Mouse (Mus musculus): ENCODE measurements around the gene H2-Ob. TPM values are rescaled to one million over a fixed set of nuclear protein-coding genes. Genes with fewer than 3 reads are reported as not detected.
"Not testable (repeated sequence)": the region's sequence is repeated elsewhere in the genome, so short reads cannot be mapped to it uniquely, and the experiment has no call there.

H2-Ob gene
- total RNA-seq, 1 experiment from 2014 or later: 1,002 TPM

GRCm38 (mm10) chr17:34205746-34206176 lies 32.9 kb upstream of the H2-Ob start:
- ATAC-seq (ENCODE audit: extremely low read depth, insufficient number of reproducible peaks, low FRiP score, poor library complexity, severe bottlenecking): peak; percentile 72

- no peak for ATAC-seq (ENCODE audit: extremely low read depth, insufficient number of reproducible peaks, low FRiP score, poor library complexity, severe bottlenecking)
Measured at GRCm38 (mm10) chr17:34206731-34207130, 32.0 kb upstream of the H2-Ob start.

DNA sequence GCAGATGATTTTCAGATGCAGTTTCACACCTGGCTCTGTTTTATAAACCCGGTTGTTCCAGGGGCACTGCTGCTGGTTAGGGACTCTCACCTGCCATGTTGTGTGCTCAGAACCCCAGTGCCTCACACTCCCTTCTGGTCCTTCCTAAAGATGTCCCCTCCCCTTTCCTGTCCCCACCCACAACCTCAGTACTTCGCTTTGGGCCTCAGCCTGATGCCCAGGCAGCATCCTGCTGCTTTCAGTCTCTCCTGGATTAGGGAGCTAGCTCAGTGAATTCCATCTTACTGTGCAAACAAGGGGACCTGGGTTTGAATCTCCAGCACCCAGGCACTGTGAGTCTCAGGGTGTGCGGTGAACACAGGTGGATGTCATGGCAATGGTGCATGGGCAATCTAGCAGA lies 31.2 kb upstream of the H2-Ob start:
- ATAC-seq (ENCODE audit: extremely low read depth, insufficient number of reproducible peaks, low FRiP score, poor library complexity, severe bottlenecking): no peak

- ATAC-seq (ENCODE audit: extremely low read depth, insufficient number of reproducible peaks, low FRiP score, poor library complexity, severe bottlenecking): no peak
Measured at GRCm38 (mm10) chr17:34207866-34208265, 30.8 kb upstream of the H2-Ob start.

GRCm38 (mm10) chr17:34208421-34208820 lies 30.3 kb upstream of the H2-Ob start:
- ATAC-seq (ENCODE audit: extremely low read depth, insufficient number of reproducible peaks, low FRiP score, poor library complexity, severe bottlenecking): no peak

DNA sequence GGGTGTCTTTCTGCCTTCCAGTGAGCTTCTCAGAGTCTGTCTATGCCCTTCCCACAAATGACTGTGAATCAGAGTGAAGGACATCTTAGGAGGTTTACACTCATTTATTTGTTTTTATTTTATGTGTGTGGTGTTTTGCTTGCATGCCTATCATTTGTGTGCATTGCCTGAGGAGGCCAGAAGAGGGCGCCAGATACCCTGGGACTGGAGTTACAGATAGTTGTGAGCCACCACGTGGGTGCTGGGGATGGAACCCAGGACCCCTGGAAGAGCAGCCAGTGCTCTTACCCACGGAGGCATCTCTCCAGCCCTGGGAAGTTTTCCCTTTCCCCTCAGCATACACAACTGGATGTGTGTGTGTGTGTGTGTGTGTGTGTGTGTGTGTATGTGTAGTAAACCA lies 29.0 kb upstream of the H2-Ob start:
- ATAC-seq (ENCODE audit: extremely low read depth, insufficient number of reproducible peaks, low FRiP score, poor library complexity, severe bottlenecking): no peak

DNA sequence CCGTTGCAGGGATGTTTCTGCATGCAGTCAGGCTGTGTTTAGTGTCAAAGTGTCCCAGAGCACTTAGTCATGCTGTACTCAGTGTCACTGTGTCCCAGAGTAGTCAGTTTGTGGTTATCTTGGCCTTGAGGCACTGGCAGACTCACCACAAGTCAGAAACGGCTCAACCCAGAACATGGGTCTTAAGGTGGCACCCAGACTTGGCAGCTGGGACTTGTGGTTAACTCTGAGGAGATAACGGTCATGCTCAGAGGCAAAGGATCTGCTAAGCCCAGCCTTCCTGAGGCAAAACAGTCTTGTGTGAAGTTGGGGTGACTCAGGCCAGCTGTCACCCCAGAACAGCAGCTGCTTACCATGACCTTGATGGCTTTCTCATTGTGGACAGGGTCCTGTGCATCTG lies 28.1 kb upstream of the H2-Ob start:
- no peak for ATAC-seq (ENCODE audit: extremely low read depth, insufficient number of reproducible peaks, low FRiP score, poor library complexity, severe bottlenecking)

GRCm38 (mm10) chr17:34211746-34212365 lies 26.8 kb upstream of the H2-Ob start:
- ATAC-seq (ENCODE audit: extremely low read depth, insufficient number of reproducible peaks, low FRiP score, poor library complexity, severe bottlenecking): no peak

DNA sequence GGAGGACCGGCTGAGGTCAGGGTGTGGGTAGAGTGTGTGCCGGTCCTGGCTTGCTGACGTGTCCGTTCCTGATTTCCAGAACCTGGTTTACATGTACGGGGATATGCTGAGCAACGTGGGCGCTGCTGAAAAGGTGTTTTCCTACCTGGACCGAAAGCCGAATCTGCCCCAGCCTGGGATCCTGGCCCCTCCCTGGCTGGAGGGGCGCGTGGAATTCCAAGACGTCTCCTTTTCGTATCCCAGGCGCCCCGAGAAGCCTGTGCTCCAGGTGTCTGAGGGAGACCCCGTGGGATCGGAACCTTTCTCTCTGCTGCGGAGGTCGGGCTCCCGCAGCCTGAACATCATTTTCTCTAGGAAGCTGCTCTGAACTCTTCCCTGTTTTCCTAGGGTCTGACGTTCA lies 24.8 kb upstream of the H2-Ob start:
- ATAC-seq (ENCODE audit: extremely low read depth, insufficient number of reproducible peaks, low FRiP score, poor library complexity, severe bottlenecking): no peak

GRCm38 (mm10) chr17:34215176-34215575 lies 23.5 kb upstream of the H2-Ob start:
- no peak for ATAC-seq (ENCODE audit: extremely low read depth, insufficient number of reproducible peaks, low FRiP score, poor library complexity, severe bottlenecking)

- ATAC-seq (ENCODE audit: extremely low read depth, insufficient number of reproducible peaks, low FRiP score, poor library complexity, severe bottlenecking): no peak
Measured at GRCm38 (mm10) chr17:34217216-34217928, 21.3 kb upstream of the H2-Ob start.

- ATAC-seq (ENCODE audit: extremely low read depth, insufficient number of reproducible peaks, low FRiP score, poor library complexity, severe bottlenecking): no peak
Measured at GRCm38 (mm10) chr17:34217986-34218385, 20.7 kb upstream of the H2-Ob start.

GRCm38 (mm10) chr17:34218675-34219074 lies 20.0 kb upstream of the H2-Ob start:
- no peak for ATAC-seq (ENCODE audit: extremely low read depth, insufficient number of reproducible peaks, low FRiP score, poor library complexity, severe bottlenecking)

DNA sequence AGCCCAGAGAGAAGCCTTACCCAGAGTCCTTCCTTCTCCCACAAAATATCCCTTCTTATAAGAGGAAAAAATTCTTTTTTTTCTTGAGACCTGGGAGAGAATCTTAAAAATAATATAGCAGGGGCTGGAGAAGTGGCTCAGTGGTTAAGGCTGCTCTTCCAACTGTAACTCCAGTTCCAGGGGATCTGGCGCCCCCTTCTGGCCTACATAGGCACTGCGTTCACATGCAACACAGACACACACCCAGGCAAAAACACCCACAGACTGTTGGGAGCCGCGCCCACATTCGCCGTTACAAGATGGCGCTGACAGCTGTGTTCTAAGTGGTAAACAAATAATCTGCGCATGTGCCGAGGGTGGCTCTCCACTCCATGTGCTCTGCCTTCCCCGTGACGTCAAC lies 19.6 kb upstream of the H2-Ob start:
- peak; percentile 60; the same call in 1 of the 2 replicates for ATAC-seq (ENCODE audit: extremely low read depth, insufficient number of reproducible peaks, low FRiP score, poor library complexity, severe bottlenecking)

DNA sequence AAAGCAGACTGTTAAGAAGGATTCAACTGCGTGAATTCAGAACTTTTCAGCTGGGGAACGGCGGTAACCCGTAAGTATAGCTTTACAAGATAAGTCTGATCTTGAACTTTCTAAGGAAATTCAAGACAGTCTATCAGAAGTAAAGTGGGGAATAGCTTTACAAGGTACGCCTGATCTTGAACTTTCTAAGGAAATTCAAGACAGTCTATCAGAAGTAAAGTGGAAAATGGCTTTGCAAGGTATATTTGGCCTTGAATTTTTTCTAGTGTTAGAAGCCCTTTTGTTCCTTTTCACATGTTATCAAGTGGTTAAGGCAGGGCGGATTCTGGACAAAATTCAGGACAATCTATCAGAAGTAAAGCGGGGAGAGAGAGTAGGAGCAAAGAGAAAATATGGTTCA lies 18.9 kb upstream of the H2-Ob start:
- not testable (repeated sequence) for ATAC-seq (ENCODE audit: extremely low read depth, insufficient number of reproducible peaks, low FRiP score, poor library complexity, severe bottlenecking)

GRCm38 (mm10) chr17:34220401-34220800 lies 18.3 kb upstream of the H2-Ob start:
- ATAC-seq (ENCODE audit: extremely low read depth, insufficient number of reproducible peaks, low FRiP score, poor library complexity, severe bottlenecking): not testable (repeated sequence)

- ATAC-seq (ENCODE audit: extremely low read depth, insufficient number of reproducible peaks, low FRiP score, poor library complexity, severe bottlenecking): no peak
Measured at GRCm38 (mm10) chr17:34224816-34225215, 13.9 kb upstream of the H2-Ob start.

DNA sequence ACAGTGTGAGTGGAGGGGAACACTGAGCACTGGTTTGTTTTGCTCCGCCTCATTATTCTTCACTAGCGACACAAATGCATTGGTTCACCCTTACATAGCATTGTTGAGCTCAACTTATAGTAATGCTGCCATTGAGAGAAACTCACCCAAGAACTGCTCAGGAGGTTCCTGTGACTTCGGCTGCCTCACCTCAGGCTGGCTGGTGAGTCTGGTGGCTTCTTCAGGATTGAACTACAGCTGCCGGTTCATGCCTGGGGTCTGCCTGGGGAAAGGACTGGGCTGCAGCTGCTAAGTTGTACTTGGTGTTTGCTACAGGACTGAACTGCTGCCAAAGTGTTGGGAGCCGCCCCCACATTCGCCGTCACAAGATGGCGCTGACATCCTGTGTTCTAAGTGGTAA lies 13.3 kb upstream of the H2-Ob start:
- no peak for ATAC-seq (ENCODE audit: extremely low read depth, insufficient number of reproducible peaks, low FRiP score, poor library complexity, severe bottlenecking)

- ATAC-seq (ENCODE audit: extremely low read depth, insufficient number of reproducible peaks, low FRiP score, poor library complexity, severe bottlenecking): not testable (repeated sequence)
Measured at GRCm38 (mm10) chr17:34225911-34226310, 12.8 kb upstream of the H2-Ob start.

DNA sequence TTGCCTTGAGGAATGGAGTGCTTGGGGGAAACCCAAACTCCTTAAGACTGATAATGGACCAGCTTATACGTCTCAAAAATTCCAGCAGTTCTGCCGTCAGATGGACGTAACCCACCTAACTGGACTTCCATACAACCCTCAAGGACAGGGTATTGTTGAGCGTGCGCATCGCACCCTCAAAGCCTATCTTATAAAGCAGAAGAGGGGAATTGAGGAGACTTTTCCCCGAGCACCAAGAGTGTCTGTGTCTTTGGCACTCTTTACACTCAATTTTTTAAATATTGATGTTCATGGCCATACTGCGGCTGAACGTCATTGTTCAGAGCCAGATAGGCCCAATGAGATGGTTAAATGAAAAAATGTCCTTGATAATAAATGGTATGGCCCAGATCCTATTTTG lies 7.7 kb upstream of the H2-Ob start:
- not testable (repeated sequence) for ATAC-seq (ENCODE audit: extremely low read depth, insufficient number of reproducible peaks, low FRiP score, poor library complexity, severe bottlenecking)

DNA sequence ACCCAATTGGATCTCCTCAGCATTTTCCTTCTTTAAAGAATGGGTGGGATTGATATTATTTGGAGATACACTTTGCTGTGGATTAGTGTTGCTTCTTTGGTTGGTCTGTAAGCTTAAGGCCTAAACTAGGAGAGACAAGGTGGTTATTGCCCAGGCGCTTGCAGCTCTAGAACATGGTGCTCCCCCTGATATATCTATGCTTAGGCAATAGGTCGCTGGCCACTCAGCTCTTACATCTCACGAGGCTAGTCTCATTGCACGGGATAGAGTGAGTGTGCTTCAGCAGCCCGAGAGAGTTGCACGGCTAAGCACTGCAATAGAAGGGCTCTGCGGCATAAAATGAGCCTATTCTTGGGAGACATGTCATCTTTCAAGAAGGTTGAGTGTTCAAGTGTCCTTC lies 6.7 kb upstream of the H2-Ob start:
- ATAC-seq (ENCODE audit: extremely low read depth, insufficient number of reproducible peaks, low FRiP score, poor library complexity, severe bottlenecking): not testable (repeated sequence)
